Mouse (Mus musculus): Measurements from ENCODE around the gene Cbfa2t2.

DNA sequence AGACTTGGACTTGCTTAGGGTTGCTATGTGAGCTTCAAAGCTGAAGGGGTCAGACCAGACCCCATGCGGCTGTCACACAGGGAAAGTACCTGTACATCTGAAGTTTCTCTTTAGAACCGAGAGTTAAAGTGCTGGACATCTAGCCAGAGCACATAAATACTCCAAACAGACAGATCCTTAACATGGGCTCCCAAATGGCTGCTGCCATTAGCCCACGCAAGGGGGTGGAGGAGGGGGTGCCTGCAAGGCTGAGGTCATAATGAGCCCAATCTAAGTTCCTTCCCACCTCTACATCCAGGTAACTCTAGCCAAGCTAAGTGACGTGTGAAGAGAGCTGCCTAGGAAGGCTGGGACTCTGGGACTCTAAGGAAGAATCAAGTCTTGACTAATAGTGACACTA, 115.2 kb downstream of the Cbfa2t2 start, which contains the start of gene Actl10:
- no peak for TF ChIP-seq CTCF (IDR thresholded peaks at IDR 0.05; ENCODE audit: low read depth)
- no peak for TF ChIP-seq EP300 (optimal IDR thresholded peaks at IDR 0.05)

Measured in stomach, postnatal 0 days (tissue).